Mouse (Mus musculus): ENCODE results near the gene 6030408B16Rik.

DNA sequence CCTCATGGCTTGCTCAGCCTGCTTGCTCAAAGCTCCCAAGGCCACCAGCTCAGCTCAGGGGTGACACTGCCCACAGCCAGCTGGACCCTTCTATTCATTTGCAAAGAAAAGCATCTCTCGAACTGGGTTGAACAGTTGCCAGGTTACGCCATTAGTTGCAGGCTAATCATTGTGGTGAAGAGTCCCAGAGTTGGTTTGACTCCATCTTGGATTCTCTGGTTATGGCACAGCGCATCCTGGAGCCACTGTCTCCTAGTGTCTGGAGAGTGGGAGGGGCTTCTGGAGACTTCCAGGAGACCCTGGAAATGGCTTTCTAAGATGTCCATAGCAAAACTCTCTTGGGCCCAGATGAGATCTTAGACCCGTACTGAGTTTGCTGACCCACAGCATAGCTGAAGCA lies 22.4 kb downstream of the 6030408B16Rik start:
- TF ChIP-seq CTCF (IDR thresholded peaks at IDR 0.05; ENCODE audit: low read depth, low read length) (no peak), POLR2A (IDR thresholded peaks at IDR 0.05; ENCODE audit: insufficient read depth, low read length) (no peak), EP300 (IDR thresholded peaks at IDR 0.05; ENCODE audit: insufficient read depth, low read depth, low read length) (no peak)
